Mouse (Mus musculus) liver, embryonic 11.5 days (tissue): ENCODE results near the gene Gstm6. TPM values are rescaled to one million over a fixed set of nuclear protein-coding genes. Genes with fewer than 3 reads are reported as not detected.
A peak's percentile ranks its signal among the peaks of the same experiment; 100 is the strongest.
"Not testable (repeated sequence)": the region's sequence is repeated elsewhere in the genome, so short reads cannot be mapped to it uniquely, and the experiment has no call there.

ENCODE experiments used
- ATAC-seq: fragments of 200-750 bp; cut with Nextera tagmentation; replicated peaks from 2 replicates; pipeline ENCODE4 v1.8.0; 2017; ENCODE audit warnings: moderate number of reproducible peaks, mild to moderate bottlenecking, moderate TSS enrichment, moderate library complexity; ENCODE audit not compliant: low FRiP score
- DNase-seq: peaks from one replicate; pipeline ENCODE4 v3.0.0-alpha.2; 2017; ENCODE audit warnings: low spot score
- H3K27ac ChIP-seq: fragments of 300-500 bp; sonication (generic); 2 replicates; pipeline ENCODE4 v1.5.1; 2014; ENCODE audit warnings: mild to moderate bottlenecking, low read depth, low read length, control low read depth
- H3K27me3 ChIP-seq: fragments of 300-500 bp; sonication (generic); replicated peaks from 2 replicates; pipeline ENCODE4 v1.6.1; 2014; ENCODE audit warnings: low read length, mixed read lengths; ENCODE audit not compliant: control insufficient read depth, insufficient read depth
- H3K36me3 ChIP-seq: fragments of 300-500 bp; sonication (generic); 2 replicates; pipeline ENCODE4 v1.6.1; 2014; ENCODE audit warnings: mild to moderate bottlenecking, low read length, moderate library complexity, mixed read lengths; ENCODE audit not compliant: control insufficient read depth, insufficient read depth
- H3K4me1 ChIP-seq: fragments of 300-500 bp; sonication (generic); replicated peaks from 2 replicates; pipeline ENCODE4 v1.6.1; 2014; ENCODE audit warnings: low read length, mixed read lengths; ENCODE audit not compliant: control insufficient read depth, insufficient read depth
- H3K4me2 ChIP-seq: fragments of 300-500 bp; sonication (generic); 2 replicates; pipeline ENCODE4 v1.6.1; 2014; ENCODE audit warnings: mild to moderate bottlenecking, control low read depth, moderate library complexity
- H3K4me3 ChIP-seq: fragments of 300-500 bp; sonication (generic); 2 replicates; pipeline ENCODE4 v1.5.1; 2014; ENCODE audit warnings: low read depth, low read length, control low read depth
- H3K9ac ChIP-seq: fragments of 300-500 bp; sonication (generic); 2 replicates; pipeline ENCODE4 v1.6.1; 2014; ENCODE audit warnings: low read depth, low read length, control low read depth
- H3K9me3 ChIP-seq: fragments of 300-500 bp; sonication (generic); 2 replicates; pipeline ENCODE4 v1.6.1; 2016; ENCODE audit warnings: low read length, inconsistent platforms, mixed read lengths; ENCODE audit not compliant: control insufficient read depth
- WGBS: fragments of 180-500 bp; shearing (Covaris S2); extraction: QIAGEN DNeasy Blood & Tissue Kit; methylation state at CpG from one replicate; pipeline ENCODE4 v1.1.7; 2014; 5-methylcytosine and 5-hydroxymethylcytosine counted together
- polyA plus RNA-seq: library from polyadenylated mRNA; unstranded; fragments of >200 nt; fragmentation: Nextera tagmentation; extraction: Ambion mirVana; gene quantifications from 2 replicates; pipeline ENCODE4 v1.2.1, GENCODE M21; 2014

Gene Gstm6
- polyA plus RNA-seq = 9.2 and 9.5 TPM in 2 replicates

- WGBS = 20% methylated on average over 20 of the region's 20 CpGs
- Histone ChIP-seq H3K27me3 (no peaks in the 10 kb centered on the region), H3K4me3 (no peak within 1 kb of the TSS), H3K36me3 (no peaks in the 10 kb centered on the region), H3K27ac (no peak within 1 kb of the TSS), H3K4me2 (peak within 1 kb of the TSS; percentile 56), H3K9ac (no peak within 1 kb of the TSS), H3K9me3 (no peaks in the 10 kb centered on the region), H3K4me1 (no peaks in the 10 kb centered on the region)
- ATAC-seq (peak; percentile 34; the same call in 1 of the 2 replicates), DNase-seq (no peak)
These were observed at the start of gene Gstm6 for GRCm38 (mm10) chr3:107943239-107943990. TSS of gene Gstm6 (minus strand) at chr3:107943749.

- H3K4me2 ChIP-seq = peak within 1 kb of the TSS; percentile 37
- no peaks in the 10 kb centered on the region for H3K36me3 ChIP-seq
- H3K9ac ChIP-seq = no peak within 1 kb of the TSS
- WGBS = 49% methylated on average over 8 of the region's 8 CpGs
- ATAC-seq = no peak
- H3K27me3 ChIP-seq = no peaks in the 10 kb centered on the region
- no peak within 1 kb of the TSS for H3K4me3 ChIP-seq
- H3K4me1 ChIP-seq = no peaks in the 10 kb centered on the region; the same call in 1 of the 2 replicates
- H3K9me3 ChIP-seq = no peaks in the 10 kb centered on the region
- no peak within 1 kb of the TSS for H3K27ac ChIP-seq
- DNase-seq = no peak
These were observed 42.6 kb upstream of the Gstm6 start, which contains the start of gene Gstm2 for GRCm38 (mm10) chr3:107986041-107986562. TSS of gene Gstm2 (minus strand) at chr3:107986453.

GRCm38 (mm10) chr3:107985141-107985540 is 41.6 kb upstream of the Gstm6 start:
- H3K4me2 ChIP-seq, H3K4me1 ChIP-seq, DNase-seq, ATAC-seq, H3K36me3 ChIP-seq, H3K4me3 ChIP-seq, H3K27ac ChIP-seq, H3K9me3 ChIP-seq, H3K27me3 ChIP-seq, H3K9ac ChIP-seq: not testable (repeated sequence)
- WGBS = 90% methylated on average over 2 of the region's 2 CpGs

GRCm38 (mm10) chr3:107984471-107984870 is 40.9 kb upstream of the Gstm6 start:
- no peaks in the 10 kb centered on the region for H3K9me3 ChIP-seq
- H3K36me3 ChIP-seq = no peaks in the 10 kb centered on the region
- DNase-seq = no peak
- no peak; the same call in 1 of the 2 replicates for ATAC-seq
- H3K27ac ChIP-seq = no peak overlapping the region
- H3K9ac ChIP-seq = no peak overlapping the region
- H3K4me3 ChIP-seq = no peak overlapping the region
- H3K27me3 ChIP-seq = no peaks in the 10 kb centered on the region
- 57% methylated on average over 5 of the region's 5 CpGs for WGBS
- H3K4me1 ChIP-seq = no peaks in the 10 kb centered on the region; the same call in 1 of the 2 replicates
- H3K4me2 ChIP-seq = no peak overlapping the region

GRCm38 (mm10) chr3:107983771-107984170 is 40.2 kb upstream of the Gstm6 start:
- Histone ChIP-seq H3K4me2 (no peak overlapping the region), H3K27me3 (no peaks in the 10 kb centered on the region), H3K4me3 (no peak overlapping the region), H3K9me3 (no peaks in the 10 kb centered on the region), H3K36me3 (no peaks in the 10 kb centered on the region), H3K9ac (no peak overlapping the region), H3K4me1 (no peaks in the 10 kb centered on the region; the same call in 1 of the 2 replicates), H3K27ac (no peak overlapping the region)
- 47% methylated on average over 3 of the region's 3 CpGs for WGBS
- ATAC-seq (no peak), DNase-seq (no peak)

- ATAC-seq (no peak), DNase-seq (no peak)
- Histone ChIP-seq H3K9me3 (no peaks in the 10 kb centered on the region), H3K4me3 (no peak overlapping the region), H3K4me2 (no peak overlapping the region), H3K9ac (no peak overlapping the region), H3K4me1 (peaks cover 3% of the 10 kb centered on the region; the same call in 1 of the 2 replicates), H3K27me3 (no peaks in the 10 kb centered on the region), H3K27ac (no peak overlapping the region), H3K36me3 (no peaks in the 10 kb centered on the region)
- WGBS = 67% methylated on average over 6 of the region's 6 CpGs
These were observed 39.2 kb upstream of the Gstm6 start for GRCm38 (mm10) chr3:107982726-107983125.

GRCm38 (mm10) chr3:107981261-107981660 is 37.7 kb upstream of the Gstm6 start:
- no peak for DNase-seq
- no peak for ATAC-seq

GRCm38 (mm10) chr3:107977691-107978090 is 34.1 kb upstream of the Gstm6 start:
- 48% methylated on average over 3 of the region's 3 CpGs for WGBS
- Histone ChIP-seq H3K27ac (no peak overlapping the region), H3K27me3 (no peaks in the 10 kb centered on the region), H3K9ac (no peak overlapping the region), H3K36me3 (no peaks in the 10 kb centered on the region), H3K4me3 (no peak overlapping the region), H3K4me2 (no peak overlapping the region), H3K9me3 (no peaks in the 10 kb centered on the region), H3K4me1 (peaks cover 3% of the 10 kb centered on the region; the same call in 1 of the 2 replicates)
- no peak for ATAC-seq
- DNase-seq = no peak

More at GRCm38 (mm10) chr3:107981261-107981660, 37.7 kb upstream of the Gstm6 start:
- Histone ChIP-seq H3K9ac (no peak overlapping the region), H3K27ac (no peak overlapping the region), H3K4me3 (no peak overlapping the region), H3K9me3 (no peaks in the 10 kb centered on the region), H3K4me2 (no peak overlapping the region), H3K36me3 (no peaks in the 10 kb centered on the region), H3K4me1 (peaks cover 3% of the 10 kb centered on the region; the same call in 1 of the 2 replicates), H3K27me3 (no peaks in the 10 kb centered on the region)
- 62% methylated on average over 3 of the region's 3 CpGs for WGBS
